Mouse (Mus musculus) embryonic facial prominence, embryonic 15.5 days (tissue): ENCODE measurements around the gene Cdh1. TPM values are rescaled to one million over a fixed set of nuclear protein-coding genes. Genes with fewer than 3 reads are reported as not detected.

ENCODE experiments used
- ATAC-seq: fragments of 200-750 bp; cut with Nextera tagmentation; 2 replicates; pipeline ENCODE4 v1.8.0; 2017; ENCODE audit warnings: low read depth, moderate TSS enrichment; ENCODE audit not compliant: insufficient number of reproducible peaks, low FRiP score, low TSS enrichment
- H3K27ac ChIP-seq: fragments of 300-500 bp; sonication (generic); replicated peaks from 2 replicates; pipeline ENCODE4 v1.5.1; 2015; ENCODE audit warnings: mild to moderate bottlenecking, inconsistent platforms
- H3K27me3 ChIP-seq: fragments of 300-500 bp; sonication (generic); 2 replicates; pipeline ENCODE4 v1.6.1; 2015; ENCODE audit warnings: inconsistent platforms
- H3K36me3 ChIP-seq: fragments of 300-500 bp; sonication (generic); 2 replicates; pipeline ENCODE4 v1.6.1; 2015; ENCODE audit warnings: mild to moderate bottlenecking, inconsistent platforms
- H3K4me1 ChIP-seq: fragments of 300-500 bp; sonication (generic); 2 replicates; pipeline ENCODE4 v1.6.1; 2015; ENCODE audit warnings: inconsistent platforms
- H3K4me2 ChIP-seq: fragments of 300-500 bp; sonication (generic); replicated peaks from 2 replicates; pipeline ENCODE4 v1.6.1; 2015; ENCODE audit warnings: mild to moderate bottlenecking, inconsistent platforms
- H3K4me3 ChIP-seq: fragments of 300-500 bp; sonication (generic); replicated peaks from 2 replicates; pipeline ENCODE4 v1.5.1; 2015; ENCODE audit warnings: mild to moderate bottlenecking, inconsistent platforms
- H3K9ac ChIP-seq: fragments of 300-500 bp; sonication (generic); 2 replicates; pipeline ENCODE4 v1.6.1; 2015; ENCODE audit warnings: inconsistent platforms
- H3K9me3 ChIP-seq: fragments of 300-500 bp; sonication (generic); replicated peaks from 2 replicates; pipeline ENCODE4 v1.6.1; 2016; ENCODE audit warnings: inconsistent platforms
- WGBS: fragments of 180-500 bp; shearing (Covaris S2); methylation state at CpG from one replicate; pipeline ENCODE4 v1.1.7; 2015; 5-methylcytosine and 5-hydroxymethylcytosine counted together
- polyA plus RNA-seq: library from polyadenylated mRNA; unstranded; fragments of >200 nt; fragmentation: Nextera tagmentation; extraction: Ambion mirVana; gene quantifications from 2 replicates; pipeline ENCODE4 v1.2.1, GENCODE M21; 2015

Cdh1 gene
- polyA plus RNA-seq, 1 experiment from 2014 or later = 72.0 TPM

DNA sequence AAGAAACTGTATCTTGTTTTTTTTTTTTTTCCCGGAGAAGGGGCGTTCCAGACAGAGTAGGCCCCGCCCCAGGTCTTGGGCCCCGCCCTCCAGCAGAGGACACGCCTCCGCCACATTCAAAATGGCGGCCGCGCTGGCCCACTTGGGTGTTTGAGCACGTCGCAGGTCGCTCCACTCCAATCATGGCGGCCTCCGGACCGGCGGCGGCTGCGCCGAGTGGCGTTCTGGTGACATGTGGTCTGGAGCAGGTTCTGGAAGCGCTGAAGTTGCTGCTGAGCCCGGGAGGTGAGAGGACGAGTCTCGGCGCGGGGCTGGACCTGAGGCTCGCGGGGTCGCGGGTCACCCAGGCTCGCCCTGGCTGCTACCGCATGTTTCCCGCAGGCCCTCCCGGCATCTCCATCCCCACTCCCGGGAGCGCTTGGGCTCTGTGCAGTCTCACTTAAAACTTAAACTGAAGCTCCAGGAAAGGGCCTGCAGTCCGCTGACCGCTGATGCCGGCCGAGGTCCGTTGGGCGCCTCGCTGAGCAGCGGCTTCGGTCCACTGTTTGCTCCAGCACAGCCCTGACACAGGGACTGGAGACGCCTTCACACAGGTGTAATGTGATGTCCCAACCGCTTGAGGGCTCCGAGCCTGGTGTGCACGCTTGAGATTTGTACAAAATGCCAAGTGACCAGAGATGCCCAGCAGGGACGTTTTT is 80.0 kb downstream of the Cdh1 start, which contains the start of gene Tango6:
Gene Tango6, plus strand, starts transcription at position 98 of the 698 bp plus-strand sequence.
- H3K4me3 ChIP-seq = peak within 1 kb of the TSS; percentile 80
- H3K4me2 ChIP-seq = peak within 1 kb of the TSS; percentile 51
- no peaks in the 10 kb centered on the region for H3K36me3 ChIP-seq
- H3K27me3 ChIP-seq = no peaks in the 10 kb centered on the region
- WGBS = under 1% methylated on average over 50 of the region's 50 CpGs
- peaks cover 6% of the 10 kb centered on the region; the same call in 1 of the 2 replicates for H3K4me1 ChIP-seq
- H3K9me3 ChIP-seq = no peaks in the 10 kb centered on the region
- peak within 1 kb of the TSS; percentile 69 for H3K9ac ChIP-seq
- ATAC-seq = peak; percentile 96
- peak within 1 kb of the TSS; percentile 93 for H3K27ac ChIP-seq

DNA sequence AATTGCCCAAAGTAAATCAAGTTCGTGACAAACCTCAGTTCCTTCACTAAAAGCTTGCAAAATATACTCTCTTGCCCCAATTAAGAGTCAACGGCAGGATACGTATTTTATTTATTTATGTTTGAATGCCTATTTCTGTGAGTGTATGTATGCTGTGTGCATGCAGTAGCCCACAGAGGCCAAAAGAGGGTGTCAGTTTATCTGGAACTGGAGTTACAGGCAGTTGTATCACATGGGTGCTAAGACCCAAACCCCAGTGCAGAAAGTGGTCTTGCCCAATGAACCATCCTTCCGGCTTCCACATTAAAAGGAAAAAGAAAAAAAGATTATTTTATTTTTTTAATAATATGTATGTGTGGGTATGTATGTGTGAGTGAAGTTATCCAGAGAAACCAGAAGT is 81.2 kb downstream of the Cdh1 start:
- Histone ChIP-seq H3K4me3 (no peak overlapping the region), H3K9ac (no peak overlapping the region), H3K9me3 (no peaks in the 10 kb centered on the region), H3K27ac (no peak overlapping the region), H3K27me3 (no peaks in the 10 kb centered on the region), H3K4me1 (peaks cover 6% of the 10 kb centered on the region; the same call in 1 of the 2 replicates), H3K4me2 (no peak overlapping the region), H3K36me3 (no peaks in the 10 kb centered on the region; the same call in 1 of the 2 replicates)
- WGBS = 96% methylated on average over 4 of the region's 4 CpGs
- no peak for ATAC-seq

DNA sequence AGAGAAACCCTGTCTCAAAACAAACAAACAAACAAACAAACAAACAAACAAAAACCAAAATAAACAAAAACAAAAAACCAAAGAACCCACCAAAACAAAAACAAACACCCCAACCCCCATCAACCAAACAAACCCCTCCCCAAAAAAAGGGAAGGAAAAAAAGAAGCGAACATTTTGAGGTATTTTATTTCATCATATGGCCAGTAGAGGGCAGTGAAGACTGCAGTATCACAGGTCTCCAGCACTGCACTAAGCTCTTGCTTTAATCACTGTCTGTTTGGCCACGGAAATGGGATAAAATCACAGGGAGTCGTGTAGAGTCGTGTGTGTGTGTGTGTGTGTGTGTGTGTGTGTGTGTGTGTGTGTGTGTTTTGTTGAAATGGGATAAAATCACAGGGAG is 84.3 kb downstream of the Cdh1 start:
- Histone ChIP-seq H3K27me3 (no peaks in the 10 kb centered on the region), H3K9me3 (no peaks in the 10 kb centered on the region), H3K27ac (no peak overlapping the region), H3K4me3 (no peak overlapping the region), H3K9ac (no peak overlapping the region), H3K4me1 (peaks cover 6% of the 10 kb centered on the region; the same call in 1 of the 2 replicates), H3K4me2 (no peak overlapping the region), H3K36me3 (peaks cover 7% of the 10 kb centered on the region)
- 2% methylated on average over 4 of the region's 4 CpGs for whole genome bisulfite sequencing
- no peak for ATAC-seq

DNA sequence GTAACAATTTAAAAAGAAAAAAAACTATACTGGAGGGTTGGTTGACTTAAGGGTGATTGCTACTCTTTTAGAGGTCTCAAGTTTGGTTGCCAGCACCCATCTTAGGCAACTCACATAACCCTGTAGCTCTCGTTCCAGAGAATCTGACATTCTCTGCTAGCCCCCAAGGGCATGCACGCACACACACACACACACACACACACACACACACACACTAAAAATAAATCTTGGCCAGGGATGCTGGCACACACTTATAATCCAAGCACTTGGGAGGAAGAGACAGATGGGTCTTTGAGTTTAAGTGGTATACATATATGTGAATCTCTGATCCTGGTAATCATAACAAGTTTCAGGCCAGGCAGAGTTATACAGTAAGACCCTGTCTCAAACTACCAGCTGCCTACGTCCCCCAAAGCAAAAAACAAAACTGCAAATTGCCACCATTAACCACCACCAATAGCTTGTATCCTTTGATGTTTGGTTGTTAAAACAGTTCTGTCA is 94.6 kb downstream of the Cdh1 start:
- Histone ChIP-seq H3K4me1 (no peaks in the 10 kb centered on the region), H3K4me3 (no peak overlapping the region), H3K27me3 (no peaks in the 10 kb centered on the region), H3K9ac (no peak overlapping the region), H3K27ac (no peak overlapping the region), H3K36me3 (peaks cover 52% of the 10 kb centered on the region), H3K4me2 (no peak overlapping the region), H3K9me3 (no peaks in the 10 kb centered on the region)
- no peak for ATAC-seq
- 74% methylated on average over 3 of the region's 3 CpGs for WGBS

DNA sequence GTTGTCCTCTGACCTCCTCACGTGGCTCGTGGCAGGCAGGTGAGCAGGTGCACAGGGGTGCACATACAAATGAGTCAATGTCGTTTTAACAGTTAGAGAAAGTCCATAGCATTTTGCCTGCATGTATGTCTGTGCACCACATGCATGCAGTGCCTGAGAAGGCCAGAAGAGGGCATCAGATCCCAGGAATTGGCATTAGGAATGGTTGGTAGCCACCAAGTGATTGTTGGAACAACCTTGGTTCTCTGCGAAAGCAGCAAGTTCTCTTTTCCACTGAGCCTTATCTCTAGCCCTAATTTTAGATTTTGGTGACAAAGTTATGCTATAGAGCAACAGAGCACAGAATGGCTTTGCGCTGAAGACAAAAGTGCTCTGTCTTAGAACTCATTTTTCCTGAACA is 96.4 kb downstream of the Cdh1 start:
- ATAC-seq = no peak
- H3K4me3 ChIP-seq = no peak overlapping the region
- 70% methylated on average over 5 of the region's 5 CpGs for WGBS
- no peak overlapping the region for H3K27ac ChIP-seq
- H3K4me2 ChIP-seq = no peak overlapping the region
- peaks cover 4% of the 10 kb centered on the region; the same call in 1 of the 2 replicates for H3K4me1 ChIP-seq
- no peak overlapping the region for H3K9ac ChIP-seq
- peaks cover 46% of the 10 kb centered on the region for H3K36me3 ChIP-seq
- H3K27me3 ChIP-seq = no peaks in the 10 kb centered on the region
- no peaks in the 10 kb centered on the region for H3K9me3 ChIP-seq

DNA sequence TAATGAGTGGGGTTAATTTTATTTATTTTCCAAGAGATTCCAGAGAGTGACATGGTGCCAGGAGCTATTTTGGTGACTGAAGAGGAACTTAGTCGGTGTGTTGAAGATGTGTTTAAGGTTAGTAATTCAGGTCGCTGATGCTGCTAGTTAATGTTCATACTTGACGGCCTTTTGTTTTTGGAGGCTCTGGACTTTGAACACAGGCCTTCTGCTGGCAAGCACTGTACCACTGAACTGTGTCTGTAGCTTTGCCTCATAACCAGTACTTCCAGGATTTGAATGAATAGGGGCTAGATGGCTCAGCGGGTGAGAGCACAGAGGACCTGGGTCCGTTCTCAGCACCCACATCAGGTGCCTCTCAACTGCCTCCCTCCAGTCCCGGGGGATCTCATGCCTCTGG is 97.0 kb downstream of the Cdh1 start:
- H3K9ac ChIP-seq = no peak overlapping the region
- no peak overlapping the region for H3K27ac ChIP-seq
- peaks cover 45% of the 10 kb centered on the region for H3K36me3 ChIP-seq
- no peaks in the 10 kb centered on the region for H3K27me3 ChIP-seq
- no peaks in the 10 kb centered on the region for H3K9me3 ChIP-seq
- no peak for ATAC-seq
- H3K4me3 ChIP-seq = no peak overlapping the region
- peaks cover 8% of the 10 kb centered on the region; the same call in 1 of the 2 replicates for H3K4me1 ChIP-seq
- no peak overlapping the region for H3K4me2 ChIP-seq
- WGBS = 90% methylated on average over 6 of the region's 6 CpGs

DNA sequence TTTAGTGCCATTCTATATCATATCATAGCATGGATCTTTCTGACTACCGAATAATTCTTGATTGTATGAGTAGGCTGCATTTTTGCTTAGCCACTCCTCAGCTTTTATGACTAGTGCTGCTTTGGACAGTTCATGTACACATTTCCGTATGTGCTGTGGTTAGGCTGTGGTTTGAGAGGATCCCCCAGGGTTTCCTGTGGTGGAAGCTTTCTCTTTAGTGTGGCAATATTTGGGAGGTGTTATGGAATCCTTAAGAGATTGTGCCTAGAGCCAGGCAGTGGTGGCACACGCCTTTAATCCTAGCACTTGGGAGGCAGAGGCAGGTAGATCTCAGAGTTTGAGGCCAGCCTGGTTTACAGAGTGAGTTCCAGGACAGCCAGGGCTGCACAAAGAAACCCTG is 98.2 kb downstream of the Cdh1 start:
- H3K9me3 ChIP-seq = no peaks in the 10 kb centered on the region
- no peak overlapping the region for H3K4me2 ChIP-seq
- no peak overlapping the region for H3K9ac ChIP-seq
- peaks cover 9% of the 10 kb centered on the region; the same call in 1 of the 2 replicates for H3K4me1 ChIP-seq
- H3K27me3 ChIP-seq = no peaks in the 10 kb centered on the region
- no peak for ATAC-seq
- 66% methylated on average over 3 of the region's 3 CpGs for WGBS
- no peak overlapping the region for H3K27ac ChIP-seq
- H3K4me3 ChIP-seq = no peak overlapping the region
- H3K36me3 ChIP-seq = peaks cover 37% of the 10 kb centered on the region

DNA sequence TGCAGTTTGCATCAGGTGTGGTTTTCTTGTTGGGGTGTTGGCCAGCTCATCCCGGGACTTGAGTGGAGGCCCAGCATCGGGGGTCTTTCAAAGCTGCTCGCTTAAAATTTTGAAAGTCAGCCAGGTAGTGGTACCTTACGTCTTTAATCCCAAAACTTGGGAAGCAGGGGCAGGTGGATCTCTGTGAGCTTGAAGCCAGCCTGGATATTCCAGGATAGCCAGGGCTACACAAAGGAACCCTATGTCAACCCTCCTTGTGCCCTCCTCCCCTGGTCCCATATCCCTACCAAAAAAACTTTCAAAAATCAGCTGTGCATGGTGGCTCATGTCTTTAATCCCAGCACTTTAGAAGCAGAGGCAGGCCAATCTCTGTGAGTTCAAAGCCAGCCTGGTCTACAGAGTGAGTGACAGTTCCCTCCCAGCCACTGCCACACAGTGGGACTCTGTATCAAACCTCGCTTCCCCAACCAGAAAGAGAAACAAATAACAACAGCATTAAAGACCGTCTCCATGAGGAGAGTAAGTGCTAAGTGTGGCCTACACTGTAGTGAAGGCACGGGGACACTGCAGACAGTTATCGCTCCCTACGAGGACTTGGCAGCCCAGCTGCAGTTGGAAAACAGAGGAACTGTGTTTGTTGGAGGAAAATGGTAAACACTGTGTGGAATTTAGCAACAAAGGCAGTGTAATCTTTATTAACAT is 101.2 kb downstream of the Cdh1 start:
- peaks cover 14% of the 10 kb centered on the region; the same call in 1 of the 2 replicates for H3K36me3 ChIP-seq
- H3K9ac ChIP-seq = no peak overlapping the region
- peaks cover 9% of the 10 kb centered on the region; the same call in 1 of the 2 replicates for H3K4me1 ChIP-seq
- 60% methylated on average over 9 of the region's 9 CpGs for WGBS
- H3K9me3 ChIP-seq = no peaks in the 10 kb centered on the region
- H3K27ac ChIP-seq = peak overlapping the region; percentile 86
- no peak for ATAC-seq
- no peak overlapping the region for H3K4me3 ChIP-seq
- H3K27me3 ChIP-seq = no peaks in the 10 kb centered on the region
- no peak overlapping the region for H3K4me2 ChIP-seq

DNA sequence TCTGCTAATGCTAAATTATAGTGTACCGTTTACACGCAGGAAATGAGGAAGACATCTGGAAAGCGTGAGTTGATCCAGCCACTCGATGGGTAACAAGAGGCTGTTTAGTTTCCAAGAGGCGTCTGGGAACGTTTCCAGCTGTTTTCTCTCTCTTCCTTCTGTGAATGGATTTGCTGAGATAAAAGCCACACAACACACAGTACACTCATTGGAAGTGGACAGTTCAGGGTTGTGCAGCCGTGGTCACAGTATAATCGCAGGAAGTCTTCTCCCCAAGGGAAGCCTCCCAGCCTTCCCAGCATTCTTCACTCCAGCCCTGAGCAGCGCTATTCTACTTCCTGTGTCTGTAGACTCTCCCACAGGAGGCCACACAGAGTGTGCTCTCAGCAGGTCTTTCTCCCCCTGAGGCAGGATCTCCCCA is 101.8 kb downstream of the Cdh1 start:
- no peak overlapping the region for H3K4me3 ChIP-seq
- no peak overlapping the region for H3K4me2 ChIP-seq
- peak overlapping the region; percentile 86 for H3K27ac ChIP-seq
- H3K9ac ChIP-seq = no peak overlapping the region
- no peaks in the 10 kb centered on the region for H3K27me3 ChIP-seq
- peaks cover 9% of the 10 kb centered on the region; the same call in 1 of the 2 replicates for H3K4me1 ChIP-seq
- peak; percentile 63; the same call in 1 of the 2 replicates for ATAC-seq
- no peaks in the 10 kb centered on the region for H3K9me3 ChIP-seq
- H3K36me3 ChIP-seq = peaks cover 10% of the 10 kb centered on the region; the same call in 1 of the 2 replicates
- 20% methylated on average over 9 of the region's 9 CpGs for WGBS

DNA sequence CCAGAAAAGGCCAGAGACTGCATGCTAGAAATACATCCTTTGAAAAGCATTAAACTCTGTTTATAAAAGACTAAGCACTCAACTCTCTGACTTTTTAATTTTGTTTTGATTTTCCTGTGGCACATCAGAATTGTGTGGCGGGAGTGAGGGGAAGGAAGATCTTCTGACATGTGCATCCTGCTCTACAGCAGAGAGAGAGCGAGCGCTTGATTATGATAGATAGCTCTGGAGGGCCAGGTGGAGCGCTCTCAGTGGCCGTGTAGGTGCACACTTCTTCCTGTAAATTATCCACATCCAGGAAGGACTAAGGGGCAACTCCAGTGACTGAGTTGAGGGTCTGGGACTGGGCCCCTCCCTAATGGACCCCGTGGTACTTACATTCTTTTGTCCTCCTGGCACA is 103.0 kb downstream of the Cdh1 start:
- Histone ChIP-seq H3K4me3 (no peak overlapping the region), H3K9ac (no peak overlapping the region), H3K36me3 (no peaks in the 10 kb centered on the region; the same call in 1 of the 2 replicates), H3K27me3 (no peaks in the 10 kb centered on the region), H3K27ac (no peak overlapping the region), H3K4me2 (no peak overlapping the region), H3K4me1 (peaks cover 9% of the 10 kb centered on the region; the same call in 1 of the 2 replicates), H3K9me3 (no peaks in the 10 kb centered on the region)
- 78% methylated on average over 6 of the region's 6 CpGs for WGBS
- ATAC-seq = no peak

DNA sequence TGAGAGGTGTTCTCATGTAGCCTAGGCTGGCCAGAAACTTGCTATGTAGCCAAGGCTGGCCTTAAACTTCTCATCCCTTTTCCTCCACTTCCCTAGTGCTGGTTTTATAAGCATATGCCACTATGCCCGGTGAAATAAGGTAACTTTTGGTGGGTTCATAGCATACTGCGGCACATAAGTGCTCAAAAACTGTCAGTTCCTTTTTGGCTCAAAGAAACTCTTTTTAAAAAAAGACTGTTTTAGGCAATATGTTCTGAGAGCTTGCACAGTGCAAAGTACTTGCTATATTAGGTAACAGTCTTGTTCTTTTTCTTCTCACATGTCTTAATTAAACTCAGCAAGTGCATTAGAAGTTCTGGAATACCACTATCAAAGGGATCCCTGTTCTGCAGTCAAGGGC is 106.9 kb downstream of the Cdh1 start:
- H3K4me2 ChIP-seq = no peak overlapping the region
- no peak overlapping the region for H3K27ac ChIP-seq
- no peaks in the 10 kb centered on the region for H3K27me3 ChIP-seq
- no peak overlapping the region for H3K4me3 ChIP-seq
- H3K9me3 ChIP-seq = no peaks in the 10 kb centered on the region
- no peaks in the 10 kb centered on the region for H3K36me3 ChIP-seq
- H3K9ac ChIP-seq = no peak overlapping the region
- H3K4me1 ChIP-seq = peaks cover 1% of the 10 kb centered on the region; the same call in 1 of the 2 replicates
- ATAC-seq = no peak
- WGBS = 90% methylated on average over 2 of the region's 2 CpGs
